Mouse (Mus musculus): ENCODE measurements around the gene Fbrsl1.

Fbrsl1 gene

DNA sequence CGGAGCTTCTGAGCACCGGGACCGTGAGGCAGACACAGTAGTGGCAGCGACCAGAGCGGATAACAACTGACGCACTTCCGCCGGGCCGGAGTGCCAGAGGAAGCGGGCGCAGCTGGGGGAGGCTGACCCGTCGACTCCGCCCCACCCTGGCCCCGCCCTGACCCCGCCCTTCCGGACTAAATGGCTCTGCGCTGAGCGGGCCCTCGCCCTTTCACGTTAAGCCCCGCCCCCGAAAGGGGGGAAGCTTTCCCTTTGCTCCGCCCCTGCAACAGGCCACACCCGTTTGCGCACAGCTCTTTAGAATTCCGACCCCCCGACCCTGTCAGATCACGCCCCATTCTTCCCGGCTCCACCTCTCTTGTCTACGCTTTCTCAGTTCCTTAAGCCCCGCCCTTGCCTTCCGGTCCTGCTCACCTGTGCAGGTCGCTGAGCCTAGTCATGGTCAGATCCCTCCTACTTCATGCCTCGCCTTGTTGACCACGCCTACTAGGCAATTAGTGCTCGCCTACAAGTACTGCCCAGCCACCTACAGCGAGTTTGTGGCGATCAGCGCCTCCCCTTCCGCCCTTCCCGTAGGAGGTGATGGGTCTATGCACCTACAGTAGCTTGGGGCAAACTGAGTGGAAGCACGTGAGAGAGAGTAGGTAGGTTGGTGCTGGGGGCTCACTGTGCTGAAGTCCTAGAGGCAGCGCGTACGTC, at the start of gene Fbrsl1:
Gene Fbrsl1, minus strand, starts transcription at position 68 of the 699 bp plus-strand sequence.
- peak; percentile 85 to 91 for DNase-seq (ENCODE audit: low read depth in 2 of 2, low spot score in 2 of 2)

DNA sequence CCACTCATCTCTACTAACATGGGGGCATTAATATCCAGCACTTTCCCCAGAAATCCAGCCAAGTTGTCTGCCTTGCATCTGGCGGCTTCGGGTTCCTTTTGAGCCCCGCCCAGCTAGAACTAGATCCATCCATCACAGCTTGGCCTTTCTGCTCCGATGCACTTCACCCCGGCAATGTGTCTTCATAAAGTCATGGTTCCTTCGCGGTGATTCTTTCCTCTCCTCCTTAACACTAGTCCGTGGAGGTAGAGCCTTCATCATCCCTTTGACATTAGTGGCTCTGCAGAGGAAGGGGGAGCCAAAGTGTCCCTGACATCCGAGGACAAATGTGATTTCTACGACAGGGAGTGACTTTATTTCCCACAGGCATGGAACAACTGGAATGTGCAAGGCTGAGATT, 49.8 kb upstream of the Fbrsl1 start:
- no peak for DNase-seq (ENCODE audit: low read depth in 2 of 2, low spot score in 2 of 2)

DNA sequence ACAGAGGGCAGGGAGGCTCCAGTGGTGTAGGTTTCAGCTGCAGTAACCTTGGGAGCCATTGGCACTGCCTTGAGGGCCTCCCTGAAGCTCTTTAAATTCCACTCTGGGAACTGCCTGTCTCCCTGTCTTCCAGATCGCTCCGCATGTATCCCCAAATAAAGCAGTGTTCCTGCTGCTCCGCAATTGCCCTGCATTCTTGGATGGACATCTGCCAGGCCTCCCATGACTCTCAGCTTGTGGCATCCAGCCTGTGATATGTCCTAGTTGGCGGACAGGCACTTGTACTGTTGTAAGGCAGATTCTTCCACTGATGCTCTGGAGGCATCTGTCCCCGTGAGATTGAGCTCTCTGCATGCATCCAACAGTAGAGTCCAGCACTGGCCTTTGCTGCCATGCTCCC, 49.3 kb upstream of the Fbrsl1 start:
- DNase-seq (ENCODE audit: low read depth in 2 of 2, low spot score in 2 of 2): no peak

- DNase-seq (ENCODE audit: low read depth in 2 of 2, low spot score in 2 of 2): no peak
These were observed 46.7 kb upstream of the Fbrsl1 start for GRCm38 (mm10) chr5:110495051-110495450.

- no peak for DNase-seq (ENCODE audit: low read depth in 2 of 2, low spot score in 2 of 2)
These were observed 46.1 kb upstream of the Fbrsl1 start for GRCm38 (mm10) chr5:110494396-110494795.

DNA sequence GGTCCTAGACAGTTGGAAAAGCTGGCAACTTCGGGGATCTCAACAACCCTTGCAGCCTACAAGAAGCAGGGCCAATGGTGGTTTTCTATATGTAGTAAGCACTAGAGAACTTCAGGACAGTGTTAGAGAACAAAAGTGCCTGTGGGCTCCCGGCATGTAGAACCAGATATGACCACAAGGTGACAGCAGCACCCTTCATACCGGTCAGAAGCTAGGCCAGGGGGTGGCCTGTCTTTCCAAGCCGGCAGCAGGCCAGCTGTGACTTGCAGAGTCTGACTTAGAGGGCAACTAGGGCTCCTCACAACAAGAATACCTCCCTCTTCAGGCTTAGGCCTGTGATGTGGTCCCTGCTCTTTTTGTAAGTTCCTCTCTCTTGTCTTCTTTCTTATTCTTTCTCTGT, 45.5 kb upstream of the Fbrsl1 start:
- DNase-seq (ENCODE audit: low read depth in 2 of 2, low spot score in 2 of 2): peak; percentile 35 to 51

DNA sequence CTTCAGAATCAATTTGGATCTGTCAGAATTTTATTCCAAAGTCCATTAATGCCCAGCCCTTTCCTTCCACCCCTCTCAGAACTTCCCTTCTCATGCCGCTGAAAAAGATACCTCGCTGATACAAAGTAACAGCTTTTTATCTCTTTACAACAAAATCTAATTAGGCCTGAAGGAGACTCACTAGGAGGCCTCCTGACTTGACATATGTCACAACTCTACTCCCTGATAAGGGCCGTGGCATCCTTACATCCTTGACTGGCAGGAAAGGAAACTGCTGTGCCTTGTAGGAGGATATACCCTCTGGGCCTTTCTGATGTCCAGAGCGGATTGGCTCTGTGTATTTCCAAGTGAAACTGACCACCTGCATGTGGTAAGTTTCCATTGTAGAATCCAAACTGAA, 41.3 kb upstream of the Fbrsl1 start:
- DNase-seq (ENCODE audit: low read depth in 2 of 2, low spot score in 2 of 2): no peak

- no peak for DNase-seq (ENCODE audit: low read depth in 2 of 2, low spot score in 2 of 2)
These were observed 39.6 kb upstream of the Fbrsl1 start for GRCm38 (mm10) chr5:110487943-110488342.

GRCm38 (mm10) chr5:110486674-110487334, 38.5 kb upstream of the Fbrsl1 start:
- no peak for DNase-seq (ENCODE audit: low read depth in 2 of 2, low spot score in 2 of 2)

DNA sequence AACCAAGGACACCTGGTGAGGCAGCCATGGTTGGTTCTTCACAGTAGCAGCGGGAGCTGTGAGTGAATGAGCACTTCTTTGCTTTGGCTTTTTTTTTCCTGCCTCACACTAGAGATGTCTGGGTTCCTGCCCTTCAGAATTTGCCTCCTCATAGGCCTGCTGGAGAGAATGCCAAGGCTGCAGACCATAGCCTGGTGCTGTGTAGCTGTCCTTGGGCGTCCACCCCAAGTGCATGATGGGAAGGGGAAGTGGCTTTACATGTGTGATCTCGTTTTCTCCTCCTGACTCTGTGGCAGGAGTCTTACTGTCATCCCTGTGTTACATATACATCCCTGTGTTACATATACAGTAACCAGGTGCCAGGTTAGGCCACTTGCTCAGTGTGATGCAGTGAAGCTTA, 36.4 kb upstream of the Fbrsl1 start:
- no peak for DNase-seq (ENCODE audit: low read depth in 2 of 2, low spot score in 2 of 2)

- no peak for DNase-seq (ENCODE audit: low read depth in 2 of 2, low spot score in 2 of 2)
These were observed 30.9 kb upstream of the Fbrsl1 start for GRCm38 (mm10) chr5:110479228-110479627.

DNA sequence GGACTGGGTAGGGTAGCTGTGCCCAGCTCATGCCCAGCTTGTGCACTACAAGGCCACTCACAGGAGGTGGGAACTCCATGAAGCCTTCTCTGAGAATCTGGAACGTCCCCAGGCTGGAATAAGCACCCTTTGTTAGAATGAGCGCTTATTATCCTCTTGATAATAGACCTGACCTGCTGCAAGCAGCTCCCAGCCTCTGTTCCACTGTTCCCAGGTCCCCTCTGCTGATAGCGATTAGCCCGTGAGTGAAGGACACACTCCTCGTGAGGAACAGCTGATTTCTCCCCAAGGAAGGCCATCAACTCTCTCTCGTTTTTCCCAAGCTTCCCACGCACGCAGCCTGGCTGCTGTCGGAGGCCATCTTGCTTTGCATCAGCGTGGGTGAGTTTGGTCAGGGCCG, 25.9 kb upstream of the Fbrsl1 start:
- no peak for DNase-seq (ENCODE audit: low read depth in 2 of 2, low spot score in 2 of 2)

GRCm38 (mm10) chr5:110472834-110473233, 24.5 kb upstream of the Fbrsl1 start:
- DNase-seq (ENCODE audit: low read depth in 2 of 2, low spot score in 2 of 2): no peak

- no peak for DNase-seq (ENCODE audit: low read depth in 2 of 2, low spot score in 2 of 2)
These were observed 23.7 kb upstream of the Fbrsl1 start for GRCm38 (mm10) chr5:110471981-110472476.

GRCm38 (mm10) chr5:110471285-110471684, 23.0 kb upstream of the Fbrsl1 start:
- no peak for DNase-seq (ENCODE audit: low read depth in 2 of 2, low spot score in 2 of 2)

DNA sequence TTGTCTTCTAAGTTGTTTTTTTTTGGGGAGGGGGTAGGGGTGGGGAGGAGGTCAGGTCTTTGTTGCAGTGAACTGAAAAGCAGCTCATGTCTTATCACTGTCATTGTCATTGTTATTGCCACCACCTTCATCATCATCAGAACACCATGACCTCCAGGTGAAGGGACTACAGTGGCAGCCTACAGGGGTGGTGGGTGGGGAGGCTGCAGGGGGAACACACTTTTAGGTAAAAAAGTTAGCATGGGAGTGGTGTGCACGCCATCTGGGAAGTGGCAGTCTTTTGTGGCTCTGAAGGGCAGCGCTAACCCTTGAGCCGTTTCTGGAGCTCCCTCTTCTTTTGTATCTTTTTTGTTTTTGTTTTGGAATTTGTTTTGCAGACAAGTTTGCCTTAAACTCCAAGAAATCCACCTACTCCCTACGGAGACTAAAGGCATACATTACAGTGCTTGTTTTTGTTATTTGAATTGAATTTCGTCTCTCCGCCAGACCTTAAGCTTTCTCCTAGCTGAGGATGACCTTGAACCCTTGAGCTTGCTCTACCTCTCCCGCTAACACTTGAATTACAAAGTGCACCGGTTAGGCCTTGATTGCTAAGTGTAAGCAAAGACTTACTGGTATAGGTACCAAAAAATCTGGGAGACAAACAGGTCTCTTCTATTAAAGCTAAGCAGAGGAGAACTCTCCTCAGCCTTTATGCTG, 21.1 kb upstream of the Fbrsl1 start:
- DNase-seq (ENCODE audit: low read depth in 2 of 2, low spot score in 2 of 2): no peak

DNA sequence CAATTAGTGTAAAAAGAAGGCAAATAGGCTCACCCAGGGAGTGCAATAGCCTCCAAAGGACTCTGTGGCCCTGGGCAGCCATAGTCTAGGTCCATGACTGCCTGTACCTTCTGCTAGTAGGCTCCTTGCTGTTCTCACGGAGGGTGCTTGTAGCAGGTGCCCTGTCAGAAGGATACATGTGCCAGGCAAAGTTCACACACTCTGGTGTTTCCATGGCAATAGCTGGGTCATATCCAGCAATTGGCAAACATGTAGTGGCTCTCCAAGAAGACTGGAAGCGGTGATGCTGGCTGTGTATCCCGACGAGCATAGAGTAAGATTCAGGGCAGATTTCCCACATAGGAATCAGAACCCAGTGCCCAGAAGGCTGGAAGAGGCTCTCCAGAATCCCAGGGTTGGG, 20.0 kb upstream of the Fbrsl1 start:
- DNase-seq (ENCODE audit: low read depth in 2 of 2, low spot score in 2 of 2): no peak

- DNase-seq (ENCODE audit: low read depth in 2 of 2, low spot score in 2 of 2): no peak
These were observed 19.4 kb upstream of the Fbrsl1 start for GRCm38 (mm10) chr5:110467725-110468124.

DNA sequence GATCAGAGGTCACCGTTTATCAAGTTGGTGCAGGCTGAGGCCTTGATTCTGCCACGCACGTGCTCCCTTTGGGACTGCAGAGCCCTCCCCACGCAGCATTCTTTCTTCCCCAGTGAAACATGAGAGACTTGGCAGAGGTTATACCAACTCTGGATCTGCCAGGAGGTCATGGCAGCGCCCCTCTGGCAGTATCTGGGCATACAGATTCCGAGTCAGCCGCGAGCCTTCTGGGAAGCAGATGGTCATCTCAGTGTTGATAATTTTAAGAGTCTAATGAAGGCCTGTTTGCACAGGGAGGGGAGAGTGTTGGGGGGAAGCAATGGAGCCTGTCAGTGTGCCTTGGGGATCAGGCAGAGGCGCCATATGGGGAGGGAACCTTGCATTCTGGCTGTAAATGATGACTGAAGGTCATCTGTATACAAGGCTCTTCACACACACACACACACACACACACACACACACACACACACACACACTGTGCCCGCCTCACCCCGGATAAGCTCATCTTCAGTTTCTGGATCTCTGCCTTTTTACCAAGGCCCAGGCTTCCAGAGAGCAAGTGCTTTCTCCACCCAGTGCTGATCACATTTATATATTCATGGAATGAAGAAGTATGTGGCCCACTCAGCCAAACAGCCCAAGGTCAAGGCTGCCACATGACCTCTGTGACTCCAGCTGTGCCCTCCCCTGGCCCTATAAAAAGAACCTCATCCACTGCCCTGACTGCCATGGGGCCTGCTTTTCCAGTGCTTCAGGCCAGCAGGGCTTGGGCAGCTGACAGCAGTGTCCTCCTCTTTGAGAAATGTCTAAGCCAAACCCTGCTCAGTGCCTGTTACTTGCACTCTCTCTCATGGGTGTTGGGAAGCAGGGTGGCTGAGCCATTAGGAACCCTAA, 18.5 kb upstream of the Fbrsl1 start:
- no peak for DNase-seq (ENCODE audit: low read depth in 2 of 2, low spot score in 2 of 2)

DNA sequence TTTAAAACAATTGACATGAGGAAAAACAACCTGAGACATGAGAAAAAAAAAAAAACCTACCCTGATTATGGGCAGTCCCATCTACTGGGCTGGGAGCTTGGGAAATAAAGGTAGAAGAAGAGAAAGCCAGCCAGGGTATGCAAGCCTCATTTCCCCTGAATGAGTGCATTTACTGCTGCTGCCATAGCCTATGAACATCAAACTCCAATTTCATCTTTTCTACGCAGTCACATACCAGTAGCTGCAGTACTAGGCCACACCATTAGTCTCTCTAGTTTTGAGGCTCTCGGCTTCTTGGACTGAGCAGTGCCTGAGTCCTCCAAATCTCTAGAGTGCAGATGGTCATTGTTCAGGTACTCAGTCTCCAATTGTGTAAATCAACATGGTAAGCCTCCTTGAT, 14.3 kb upstream of the Fbrsl1 start:
- DNase-seq (ENCODE audit: low read depth in 2 of 2, low spot score in 2 of 2): no peak

DNA sequence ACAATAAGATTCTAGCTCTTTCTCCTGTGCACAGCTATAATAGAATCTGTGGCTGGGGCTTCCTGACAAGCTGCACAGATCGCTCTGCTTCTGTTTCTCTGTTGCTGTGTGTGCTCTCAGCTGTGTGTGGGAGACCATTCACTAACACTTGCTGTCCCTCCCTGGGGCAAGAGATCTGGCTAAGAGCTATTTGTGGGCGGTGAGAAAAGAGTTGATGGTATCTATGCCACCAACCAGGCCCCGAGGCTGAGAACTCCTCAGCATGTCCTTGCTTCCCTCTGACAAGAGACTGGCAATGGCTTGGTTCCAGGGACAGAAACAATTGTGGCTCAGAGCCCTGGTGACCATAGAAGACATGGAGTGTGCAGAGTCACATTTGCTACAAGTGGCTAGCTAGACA, 10.6 kb upstream of the Fbrsl1 start:
- DNase-seq (ENCODE audit: low read depth in 2 of 2, low spot score in 2 of 2): no peak

All from CD8-positive naive resting alpha-beta T cell, adult 2 months (primary cell).